Comparison of ENCODE assay signal across 8 mouse cellular contexts in genomic region chr16:14004170-14004569, GRCm38 (mm10). TPM values are rescaled to one million over a fixed set of nuclear protein-coding genes. Genes with fewer than 3 reads are reported as not detected.
DNase-seq lines count a peak whose midpoint lies in the region; ATAC-seq and TF ChIP-seq lines count a peak whose summit lies in the region.

No protein-coding gene starts in this region.

- 28% methylated on average over 3 of the region's 3 CpGs for WGBS in neural tube, embryonic 13.5 days
- 30% methylated on average over 3 of the region's 3 CpGs for WGBS in limb, embryonic 14.5 days

- H3K4me2 ChIP-seq in neural tube, embryonic 13.5 days = no peak overlapping the region
- H3K4me2 ChIP-seq in limb, embryonic 14.5 days (replicated peaks; ENCODE audit: low read depth, low read length, severe bottlenecking) = no peak overlapping the region

- peak; percentile 75; the same call in 1 of the 2 replicates for ATAC-seq in neural tube, embryonic 13.5 days (ENCODE audit: low read depth)
- peak; percentile 48; the same call in 1 of the 2 replicates for ATAC-seq in granulocyte monocyte progenitor cell, adult 5-6 weeks (replicated peaks; ENCODE audit: poor library complexity, severe bottlenecking)
- peak; percentile 77 for ATAC-seq in limb, embryonic 14.5 days (ENCODE audit: low FRiP score, low read depth)
- no peak for ATAC-seq in erythroid progenitor cell, adult 5-6 weeks (replicated peaks; ENCODE audit: low FRiP score, poor library complexity, severe bottlenecking)

- no peaks in the 10 kb centered on the region for H3K4me1 ChIP-seq in neural tube, embryonic 13.5 days (replicated peaks)
- no peaks in the 10 kb centered on the region for H3K4me1 ChIP-seq in limb, embryonic 14.5 days (ENCODE audit: control insufficient read depth, insufficient read depth, low read length)

- no peaks in the 10 kb centered on the region for H3K9me3 ChIP-seq in neural tube, embryonic 13.5 days
- H3K9me3 ChIP-seq in limb, embryonic 14.5 days (ENCODE audit: control insufficient read depth, low read length) = no peaks in the 10 kb centered on the region

- no peak for DNase-seq in neural tube, embryonic 10.5 days (ENCODE audit: extremely low spot score, low spot score)
- peak; percentile 28 for DNase-seq in limb, embryonic 14.5 days (ENCODE audit: low spot score)
- peak; percentile 2 for DNase-seq in splenic B cell, adult 2 months (ENCODE audit: low read depth, low spot score)
- no peak for DNase-seq in ovary, postnatal 14 days (ENCODE audit: low spot score)
- no peak for DNase-seq in cerebellum, adult 11 months

- H3K9ac ChIP-seq in neural tube, embryonic 13.5 days = no peak overlapping the region
- no peak overlapping the region for H3K9ac ChIP-seq in limb, embryonic 14.5 days (ENCODE audit: low read depth, low read length, severe bottlenecking)

- 0 out of 2 replicates have a peak, but pooled peaks cover 3% of the 10 kb centered on the region for H3K36me3 ChIP-seq in neural tube, embryonic 13.5 days
- H3K36me3 ChIP-seq in limb, embryonic 14.5 days (ENCODE audit: control insufficient read depth, insufficient read depth, low read length) = no peaks in the 10 kb centered on the region
- no peaks in the 10 kb centered on the region for H3K36me3 ChIP-seq in splenic B cell, adult 2 months (ENCODE audit: control insufficient read depth, insufficient read depth, low read length, poor library complexity, severe bottlenecking)

- H3K27ac ChIP-seq in neural tube, embryonic 13.5 days (replicated peaks) = no peak overlapping the region
- H3K27ac ChIP-seq in limb, embryonic 14.5 days (replicated peaks; ENCODE audit: low read depth, low read length) = no peak overlapping the region

- no peak for TF ChIP-seq POLR2A in limb, embryonic 14.5 days (IDR thresholded peaks at IDR 0.05; ENCODE audit: borderline replicate concordance, extremely low read depth, insufficient read depth, insufficient read length)

- no peaks in the 10 kb centered on the region for H3K27me3 ChIP-seq in neural tube, embryonic 13.5 days
- no peaks in the 10 kb centered on the region for H3K27me3 ChIP-seq in limb, embryonic 14.5 days (ENCODE audit: control insufficient read depth, insufficient read depth, low read length)
- H3K27me3 ChIP-seq in splenic B cell, adult 2 months (ENCODE audit: control insufficient read depth, insufficient read depth, low read length, poor library complexity, severe bottlenecking) = no peaks in the 10 kb centered on the region

- no peak overlapping the region for H3K4me3 ChIP-seq in neural tube, embryonic 13.5 days
- no peak overlapping the region for H3K4me3 ChIP-seq in limb, embryonic 14.5 days (replicated peaks; ENCODE audit: low read length)

RNA-seq across cellular contexts. Expression of gene Ifitm7, which starts 17.5 kb away (rescaled TPM):
- 0.81 and 0.98 TPM in 2 replicates for polyA plus RNA-seq in neural tube, embryonic 13.5 days (2015; fragmentation: Nextera tagmentation; extraction: Ambion mirVana)
- total RNA-seq in granulocyte monocyte progenitor cell, adult 5-6 weeks (2014; fragmentation: Nextera tagmentation) = 2.8 and 26.7 TPM in 2 replicates
- total RNA-seq in granulocyte monocyte progenitor cell, adult 5-6 weeks (2017) = 5.3 and 15.9 TPM in 2 replicates
- 0.12 and 0.13 TPM in 2 replicates for polyA plus RNA-seq in limb, embryonic 14.5 days (2012; rRNA removed)
- polyA plus RNA-seq in limb, embryonic 14.5 days (2014; fragmentation: Nextera tagmentation; extraction: Ambion mirVana) = not detected in 2 replicates
- not detected in 2 replicates for total RNA-seq in erythroid progenitor cell, adult 5-6 weeks (2015; ENCODE audit: low replicate concordance)
- not detected in 2 replicates for total RNA-seq in erythroid progenitor cell, adult 5-6 weeks (2017; ENCODE audit: low replicate concordance)

RNA-seq across cellular contexts. Expression of gene 2900011O08Rik, which starts 17.8 kb away (rescaled TPM):
- 119 and 121 TPM in 2 replicates for polyA plus RNA-seq in neural tube, embryonic 13.5 days (2015; fragmentation: Nextera tagmentation; extraction: Ambion mirVana)
- total RNA-seq in granulocyte monocyte progenitor cell, adult 5-6 weeks (2014; fragmentation: Nextera tagmentation) = not detected in 2 replicates
- total RNA-seq in granulocyte monocyte progenitor cell, adult 5-6 weeks (2017) = 0.34 TPM in 1 of 2 replicates, not detected in the other
- 2.9 and 3.0 TPM in 2 replicates for polyA plus RNA-seq in limb, embryonic 14.5 days (2012; rRNA removed)
- 2.5 and 3.7 TPM in 2 replicates for polyA plus RNA-seq in limb, embryonic 14.5 days (2014; fragmentation: Nextera tagmentation; extraction: Ambion mirVana)
- not detected in 2 replicates for total RNA-seq in erythroid progenitor cell, adult 5-6 weeks (2015; ENCODE audit: low replicate concordance)
- total RNA-seq in erythroid progenitor cell, adult 5-6 weeks (2017; ENCODE audit: low replicate concordance) = not detected in 2 replicates

Comparison
In these comparisons a context has a peak if more than half of its experiments do, and no peak if none do; other contexts are left out.
1. DNase-seq: peak in limb, embryonic 14.5 days (single experiment) and splenic B cell, adult 2 months (single experiment); none in neural tube, embryonic 10.5 days (single experiment), ovary, postnatal 14 days (single experiment) and cerebellum, adult 11 months (single experiment).